Mouse (Mus musculus): ENCODE results near the gene Spesp1. TPM values are rescaled to one million over a fixed set of nuclear protein-coding genes. Genes with fewer than 3 reads are reported as not detected.

Spesp1 gene
- polyA plus RNA-seq, 1 experiment: not detected

DNA sequence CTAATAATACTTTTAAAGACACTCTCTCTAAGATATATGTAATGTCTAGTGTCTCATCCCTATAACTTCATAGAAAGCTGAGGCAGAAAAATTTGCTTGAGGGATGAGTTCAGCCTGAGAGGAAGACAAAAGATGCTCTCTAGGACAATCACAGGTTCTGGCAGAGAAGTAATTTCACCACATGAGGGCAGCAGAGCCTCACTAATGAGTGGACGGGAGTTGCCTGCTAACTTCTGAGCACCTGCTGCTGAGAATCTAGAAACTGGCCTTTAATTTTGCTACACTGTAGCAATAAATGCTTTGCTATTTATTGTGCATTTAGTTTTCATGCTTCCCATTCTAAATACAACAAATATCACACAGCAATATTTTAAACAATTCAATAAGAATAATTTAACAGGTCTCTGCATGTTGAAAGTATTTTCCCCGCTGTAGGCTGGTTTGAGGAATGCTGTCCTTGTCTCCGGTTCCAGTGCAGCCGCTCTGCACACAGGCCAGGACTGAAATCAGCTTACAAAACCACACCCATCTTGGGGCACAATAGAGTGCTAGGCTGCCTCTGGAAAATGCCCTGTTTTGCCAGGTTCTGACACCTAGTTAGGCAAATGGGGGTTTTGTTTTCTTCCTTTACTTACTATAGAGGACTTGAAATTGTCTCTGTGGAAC is 5.1 kb upstream of the Spesp1 start:
- no peak overlapping the region for H3K27ac ChIP-seq (ENCODE audit: control insufficient read depth, insufficient read depth, low read depth, low read length, poor library complexity)
- TF ChIP-seq CTCF (IDR thresholded peaks at IDR 0.05; ENCODE audit: control insufficient read depth, insufficient read depth, low read length) (peak; percentile 68), POLR2A (IDR thresholded peaks at IDR 0.05; ENCODE audit: borderline replicate concordance, control insufficient read depth, low read depth, low read length) (no peak)
- 56% methylated on average over 4 of the region's 4 CpGs for WGBS
- no peaks in the 10 kb centered on the region for H3K4me1 ChIP-seq (ENCODE audit: control insufficient read depth, insufficient read depth, low read length)
- H3K4me3 ChIP-seq (replicated peaks; ENCODE audit: control insufficient read depth, low read depth, low read length): no peak overlapping the region

DNA sequence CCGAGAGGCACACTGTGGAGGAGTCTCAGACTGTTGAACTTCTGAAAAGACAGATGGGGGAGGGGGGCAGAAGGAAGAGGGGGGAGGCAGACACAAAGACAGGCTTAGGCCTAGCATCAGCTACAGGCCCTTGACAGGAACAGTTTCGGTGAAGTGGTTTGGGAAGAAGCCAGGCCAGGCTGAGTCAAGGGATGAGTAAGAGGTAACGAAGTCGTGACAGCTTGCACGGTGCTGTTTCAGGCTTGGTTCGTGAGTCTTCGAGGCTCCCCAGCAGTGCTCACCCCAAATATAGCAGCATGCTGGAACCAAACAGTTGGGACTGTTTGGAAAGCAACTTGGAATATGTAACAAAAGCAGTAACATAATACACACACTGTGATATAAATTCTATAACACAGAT is 2.3 kb upstream of the Spesp1 start:
- no peak overlapping the region for H3K27ac ChIP-seq (ENCODE audit: control insufficient read depth, insufficient read depth, low read depth, low read length, poor library complexity)
- 30% methylated on average over 7 of the region's 7 CpGs for WGBS

DNA sequence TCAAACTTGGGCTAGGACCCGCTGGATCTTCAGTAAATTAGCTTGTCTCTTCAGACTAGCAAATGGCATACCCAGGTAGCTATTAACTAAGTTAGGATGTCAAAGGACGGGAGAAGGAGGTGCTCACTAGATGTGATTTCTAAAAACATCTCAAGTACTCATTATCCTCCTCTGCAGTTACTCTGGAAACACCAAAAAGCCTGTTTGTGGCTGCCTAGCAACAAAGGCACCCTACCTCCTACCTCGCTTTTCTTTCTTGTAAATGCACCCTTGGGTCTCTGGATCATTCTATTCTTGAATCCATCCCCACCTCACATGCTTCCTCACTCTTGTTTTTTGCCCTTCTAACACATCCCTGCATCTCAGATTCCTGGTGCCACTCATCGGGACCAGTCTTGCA is 5.1 kb downstream of the Spesp1 start:
- WGBS: 77% methylated on average over 4 of the region's 4 CpGs
- TF ChIP-seq CTCF (IDR thresholded peaks at IDR 0.05; ENCODE audit: control insufficient read depth, insufficient read depth, low read length) (no peak), POLR2A (IDR thresholded peaks at IDR 0.05; ENCODE audit: borderline replicate concordance, control insufficient read depth, low read depth, low read length) (no peak)
- Histone ChIP-seq H3K4me3 (replicated peaks; ENCODE audit: control insufficient read depth, low read depth, low read length) (no peak overlapping the region), H3K4me1 (ENCODE audit: control insufficient read depth, insufficient read depth, low read length) (no peaks in the 10 kb centered on the region), H3K27ac (ENCODE audit: control insufficient read depth, insufficient read depth, low read depth, low read length, poor library complexity) (no peak overlapping the region)

More for the DNA sequence above, 2.3 kb upstream of the Spesp1 start:
- H3K4me1 ChIP-seq (ENCODE audit: control insufficient read depth, insufficient read depth, low read length): no peaks in the 10 kb centered on the region
- no peak overlapping the region for H3K4me3 ChIP-seq (replicated peaks; ENCODE audit: control insufficient read depth, low read depth, low read length)
- TF ChIP-seq POLR2A (IDR thresholded peaks at IDR 0.05; ENCODE audit: borderline replicate concordance, control insufficient read depth, low read depth, low read length) (no peak), CTCF (IDR thresholded peaks at IDR 0.05; ENCODE audit: control insufficient read depth, insufficient read depth, low read length) (no peak)

DNA sequence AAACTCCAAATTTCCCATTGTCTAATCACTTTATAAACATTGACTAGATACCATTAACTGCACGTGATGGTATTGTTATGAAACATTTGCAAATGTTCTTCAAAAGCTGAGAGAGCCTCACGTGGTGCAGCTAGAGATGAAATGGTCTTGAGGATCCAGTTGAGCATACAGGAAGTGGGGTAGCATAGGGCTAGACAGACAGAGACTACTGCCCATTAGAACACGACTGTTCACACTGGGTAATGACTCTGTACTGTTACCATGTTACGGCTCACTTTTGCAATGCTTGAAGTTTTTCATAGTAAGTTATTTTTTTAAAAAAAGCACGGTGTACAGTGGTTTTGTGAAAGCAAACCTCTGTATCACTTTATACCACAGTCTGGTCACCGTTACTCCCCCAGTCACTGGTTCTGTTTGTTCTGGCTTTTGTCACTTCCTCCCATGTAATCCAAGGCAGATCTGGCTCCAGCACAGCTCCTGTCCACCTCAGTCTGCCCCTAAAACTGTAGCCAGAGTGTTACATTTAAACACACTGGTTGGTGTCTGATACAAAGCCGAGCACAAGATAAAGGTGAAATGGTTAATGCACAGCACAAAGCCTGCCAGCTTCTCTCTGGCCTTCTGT is 11.1 kb downstream of the Spesp1 start:
- H3K4me1 ChIP-seq (ENCODE audit: control insufficient read depth, insufficient read depth, low read length): no peaks in the 10 kb centered on the region; the same call in 1 of the 2 replicates
- WGBS: 7% methylated on average over 7 of the region's 7 CpGs
- TF ChIP-seq POLR2A (IDR thresholded peaks at IDR 0.05; ENCODE audit: borderline replicate concordance, control insufficient read depth, low read depth, low read length): no peak
- no peak for TF ChIP-seq CTCF (IDR thresholded peaks at IDR 0.05; ENCODE audit: control insufficient read depth, insufficient read depth, low read length)
- no peak overlapping the region for H3K4me3 ChIP-seq (replicated peaks; ENCODE audit: control insufficient read depth, low read depth, low read length)
- H3K27ac ChIP-seq (ENCODE audit: control insufficient read depth, insufficient read depth, low read depth, low read length, poor library complexity): no peak overlapping the region

DNA sequence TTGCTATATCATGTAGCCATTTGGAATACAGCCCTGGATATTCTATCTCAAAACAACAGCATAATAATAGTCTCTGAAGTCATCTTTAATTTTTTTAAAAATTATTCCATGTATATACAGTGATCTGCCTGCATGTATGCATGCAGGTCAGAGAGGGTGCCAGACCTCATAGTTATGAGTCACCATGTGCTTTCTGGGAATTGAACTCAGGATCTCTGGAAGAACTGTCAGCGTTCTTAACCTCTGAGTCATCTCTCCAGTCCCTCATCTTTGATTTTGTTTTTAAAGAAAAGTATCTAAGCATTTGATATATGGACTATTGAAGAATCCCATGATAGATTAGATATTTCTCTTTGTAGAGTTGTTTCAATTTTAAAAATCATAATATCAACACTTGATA is 12.8 kb downstream of the Spesp1 start:
- 80% methylated on average over 1 of the region's 1 CpGs for WGBS
- Histone ChIP-seq H3K27ac (ENCODE audit: control insufficient read depth, insufficient read depth, low read depth, low read length, poor library complexity) (no peak overlapping the region), H3K4me3 (replicated peaks; ENCODE audit: control insufficient read depth, low read depth, low read length) (no peak overlapping the region), H3K4me1 (ENCODE audit: control insufficient read depth, insufficient read depth, low read length) (no peaks in the 10 kb centered on the region; the same call in 1 of the 2 replicates)
- TF ChIP-seq CTCF (IDR thresholded peaks at IDR 0.05; ENCODE audit: control insufficient read depth, insufficient read depth, low read length): no peak
- no peak for TF ChIP-seq POLR2A (IDR thresholded peaks at IDR 0.05; ENCODE audit: borderline replicate concordance, control insufficient read depth, low read depth, low read length)

DNA sequence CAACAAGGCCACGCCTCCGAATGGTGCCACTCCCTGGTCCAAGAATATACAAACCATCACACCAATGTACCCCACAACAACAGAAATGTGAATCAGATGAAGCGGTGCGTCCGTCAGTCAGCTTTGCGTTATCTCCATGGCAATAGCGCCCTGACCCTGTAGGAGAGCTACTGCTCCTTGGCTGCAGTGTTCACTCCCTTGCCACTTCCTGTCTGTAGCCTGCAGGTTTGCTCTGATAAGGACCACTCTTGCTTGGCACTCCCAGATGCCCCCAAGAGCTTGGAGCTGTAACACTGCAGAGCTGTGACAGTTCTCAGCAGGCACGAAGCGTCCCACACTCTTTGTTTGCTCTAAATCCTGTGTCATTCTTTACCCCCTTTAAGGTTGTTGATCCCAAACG is 16.7 kb downstream of the Spesp1 start:
- TF ChIP-seq POLR2A (IDR thresholded peaks at IDR 0.05; ENCODE audit: borderline replicate concordance, control insufficient read depth, low read depth, low read length) (no peak), CTCF (IDR thresholded peaks at IDR 0.05; ENCODE audit: control insufficient read depth, insufficient read depth, low read length) (no peak)
- H3K27ac ChIP-seq (ENCODE audit: control insufficient read depth, insufficient read depth, low read depth, low read length, poor library complexity): no peak overlapping the region
- no peak overlapping the region for H3K4me3 ChIP-seq (replicated peaks; ENCODE audit: control insufficient read depth, low read depth, low read length)
- H3K4me1 ChIP-seq (ENCODE audit: control insufficient read depth, insufficient read depth, low read length): peaks cover 2% of the 10 kb centered on the region
- 15% methylated on average over 10 of the region's 10 CpGs for WGBS

DNA sequence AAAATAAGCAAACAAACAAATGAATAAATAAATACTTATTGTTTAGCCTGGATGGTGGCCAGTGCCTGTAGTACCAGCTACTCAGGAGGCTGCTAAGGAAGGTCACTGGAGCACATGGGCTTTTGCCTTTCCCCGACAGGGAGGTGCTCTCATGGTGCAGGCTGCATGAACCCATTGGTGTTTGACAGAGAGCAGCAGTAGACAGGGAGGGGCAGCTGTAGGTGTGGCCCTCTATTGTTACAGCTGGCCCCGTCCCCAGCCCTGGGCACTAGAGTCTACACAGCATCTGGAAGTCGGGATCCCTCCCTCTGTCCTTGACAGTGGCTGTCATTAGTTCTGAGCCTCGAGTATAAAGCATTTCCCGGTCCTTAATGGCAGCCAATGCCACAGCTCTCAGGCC is 18.4 kb downstream of the Spesp1 start:
- Histone ChIP-seq H3K27ac (ENCODE audit: control insufficient read depth, insufficient read depth, low read depth, low read length, poor library complexity) (no peak overlapping the region), H3K4me1 (ENCODE audit: control insufficient read depth, insufficient read depth, low read length) (peaks cover 2% of the 10 kb centered on the region), H3K4me3 (replicated peaks; ENCODE audit: control insufficient read depth, low read depth, low read length) (no peak overlapping the region)
- TF ChIP-seq CTCF (IDR thresholded peaks at IDR 0.05; ENCODE audit: control insufficient read depth, insufficient read depth, low read length): no peak
- WGBS: 71% methylated on average over 5 of the region's 5 CpGs

DNA sequence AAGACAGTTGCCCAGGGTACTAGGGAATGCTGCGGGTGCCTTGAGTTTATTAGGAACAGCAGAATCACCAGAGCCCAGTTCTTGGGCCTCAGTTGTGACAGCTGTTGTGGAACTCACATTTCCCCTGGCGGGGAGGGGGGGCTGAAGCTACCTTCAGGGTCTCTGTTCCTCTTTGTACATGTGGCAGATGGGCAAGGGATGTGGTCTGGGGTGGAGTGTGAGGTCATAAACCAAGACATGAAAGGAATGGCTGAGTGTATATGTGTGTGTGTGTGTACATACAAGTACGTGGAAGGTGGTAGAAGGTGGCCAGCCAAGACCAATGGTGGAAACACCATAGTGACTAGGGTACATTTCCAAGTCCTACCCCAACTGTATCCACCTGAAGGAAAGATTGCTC is 20.6 kb downstream of the Spesp1 start:
- TF ChIP-seq POLR2A (IDR thresholded peaks at IDR 0.05; ENCODE audit: borderline replicate concordance, control insufficient read depth, low read depth, low read length) (no peak), CTCF (IDR thresholded peaks at IDR 0.05; ENCODE audit: control insufficient read depth, insufficient read depth, low read length) (no peak)
- H3K4me3 ChIP-seq (replicated peaks; ENCODE audit: control insufficient read depth, low read depth, low read length): no peak overlapping the region
- no peak overlapping the region for H3K27ac ChIP-seq (ENCODE audit: control insufficient read depth, insufficient read depth, low read depth, low read length, poor library complexity)
- peaks cover 2% of the 10 kb centered on the region for H3K4me1 ChIP-seq (ENCODE audit: control insufficient read depth, insufficient read depth, low read length)
- 16% methylated on average over 3 of the region's 3 CpGs for WGBS

All from bone marrow, adult 2 months (tissue).